Mouse (Mus musculus): ENCODE data around the gene Pheta2.

The Pheta2 gene

GRCm38 (mm10) chr15:82338593-82339112, at the start of gene Pheta2, which contains the start of the genes Naga and Smdt1:
Gene Pheta2 (plus strand): TSS chr15:82338942.
Gene Naga (minus strand): TSS chr15:82338925.
Gene Smdt1 (plus strand): TSS chr15:82338959.
- CTCF ChIA-PET, result no interaction called here

GRCm38 (mm10) chr15:82290252-82290651, 48.5 kb upstream of the Pheta2 start:
- CTCF ChIA-PET, result no interaction called here

GRCm38 (mm10) chr15:82292851-82293250, 45.9 kb upstream of the Pheta2 start:
- CTCF ChIA-PET, result interaction anchor here (0.6 kb wide), 1 partner anchor 73 kb away, joined by 5 read pairs; no protein-coding TSS in a partner anchor

GRCm38 (mm10) chr15:82293271-82293711, 45.5 kb upstream of the Pheta2 start:
- CTCF ChIA-PET, result interaction anchor here (0.6 kb wide), 1 partner anchor 73 kb away, joined by 5 read pairs; no protein-coding TSS in a partner anchor

- CTCF ChIA-PET, result no interaction called here
Measured at GRCm38 (mm10) chr15:82294059-82294458, 44.7 kb upstream of the Pheta2 start.

- CTCF ChIA-PET, result no interaction called here
Measured at GRCm38 (mm10) chr15:82298764-82299561, 39.8 kb upstream of the Pheta2 start, which contains the start of gene Wbp2nl. Gene Wbp2nl (plus strand): TSS chr15:82298954.

GRCm38 (mm10) chr15:82307107-82307506, 31.6 kb upstream of the Pheta2 start:
- CTCF ChIA-PET, result no interaction called here

GRCm38 (mm10) chr15:82308416-82308815, 30.3 kb upstream of the Pheta2 start:
- CTCF ChIA-PET, result no interaction called here

GRCm38 (mm10) chr15:82317839-82318238, 20.9 kb upstream of the Pheta2 start:
- CTCF ChIA-PET, result no interaction called here

- CTCF ChIA-PET, result no interaction called here
Measured at GRCm38 (mm10) chr15:82319613-82320012, 19.1 kb upstream of the Pheta2 start.

- CTCF ChIA-PET, result no interaction called here
Measured at GRCm38 (mm10) chr15:82322195-82322594, 16.5 kb upstream of the Pheta2 start.

- CTCF ChIA-PET, result no interaction called here
Measured at GRCm38 (mm10) chr15:82325382-82325781, 13.4 kb upstream of the Pheta2 start.

GRCm38 (mm10) chr15:82335194-82335593, 3.5 kb upstream of the Pheta2 start:
- CTCF ChIA-PET, result no interaction called here

- CTCF ChIA-PET, result no interaction called here
Measured at GRCm38 (mm10) chr15:82336629-82337028, 2.1 kb upstream of the Pheta2 start.

GRCm38 (mm10) chr15:82337875-82338274, 867 bp upstream of the Pheta2 start:
- CTCF ChIA-PET, result interaction anchor here (0.9 kb wide), 1 partner anchor 9 kb away, joined by 4 read pairs; no protein-coding TSS in a partner anchor

GRCm38 (mm10) chr15:82339150-82339549, 408 bp downstream of the Pheta2 start:
- CTCF ChIA-PET, result no interaction called here

- CTCF ChIA-PET, result no interaction called here
Measured at GRCm38 (mm10) chr15:82339634-82340254, 1.0 kb downstream of the Pheta2 start.

- CTCF ChIA-PET, result no interaction called here
Measured at GRCm38 (mm10) chr15:82340414-82341035, 1.8 kb downstream of the Pheta2 start.

- CTCF ChIA-PET, result no interaction called here
Measured at GRCm38 (mm10) chr15:82341036-82341501, 2.3 kb downstream of the Pheta2 start.

GRCm38 (mm10) chr15:82341675-82342542, 3.2 kb downstream of the Pheta2 start:
- CTCF ChIA-PET, result no interaction called here

GRCm38 (mm10) chr15:82342543-82342935, 3.8 kb downstream of the Pheta2 start:
- CTCF ChIA-PET, result no interaction called here

Measured in spleen, embryonic (tissue).